22 mouse cellular contexts compared by ENCODE assay signal in genomic region chr9:117452816-117453215, GRCm38 (mm10).
DNase-seq lines count a peak whose midpoint lies in the region; ATAC-seq and TF ChIP-seq lines count a peak whose summit lies in the region.
"Had no signal": no experiment of that assay in that cellular context is flagged by ENCODE, and none has a peak within 500 bp of the region (broad histone marks: within the 10 kb centered on the region; RNA-seq: fewer than 3 reads in every experiment).

No protein-coding gene starts in this region.

- H3K36me3 ChIP-seq in stomach, embryonic 14.5 days (ENCODE audit: control insufficient read depth, insufficient read depth, low read length) = no peaks in the 10 kb centered on the region
- H3K36me3 ChIP-seq in stomach, postnatal 0 days (ENCODE audit: control insufficient read depth, insufficient read depth, low read length) = no peaks in the 10 kb centered on the region
- H3K36me3 ChIP-seq: embryonic facial prominence, embryonic 10.5 days; forebrain, embryonic 15.5 days; hindbrain, embryonic 12.5 days; midbrain, embryonic 13.5 days had no signal

- H3K4me2 ChIP-seq in stomach, embryonic 14.5 days (replicated peaks; ENCODE audit: low read depth, low read length) = no peak overlapping the region
- H3K4me2 ChIP-seq in stomach, postnatal 0 days (replicated peaks; ENCODE audit: low read depth) = no peak overlapping the region
- H3K4me2 ChIP-seq: forebrain, embryonic 15.5 days; hindbrain, embryonic 12.5 days; liver, embryonic 11.5 days; midbrain, embryonic 13.5 days had no signal

- no peak for TF ChIP-seq EP300 in stomach, postnatal 0 days (optimal IDR thresholded peaks at IDR 0.05)

- no peaks in the 10 kb centered on the region for H3K4me1 ChIP-seq in stomach, embryonic 14.5 days (ENCODE audit: control insufficient read depth, insufficient read depth, low read length)
- H3K4me1 ChIP-seq in stomach, postnatal 0 days (replicated peaks; ENCODE audit: control insufficient read depth, insufficient read depth) = no peaks in the 10 kb centered on the region
- H3K4me1 ChIP-seq: forebrain, embryonic 15.5 days; hindbrain, embryonic 12.5 days; midbrain, embryonic 13.5 days had no signal

- H3K27me3 ChIP-seq in stomach, embryonic 14.5 days (ENCODE audit: control insufficient read depth, insufficient read depth, low read length) = no peaks in the 10 kb centered on the region
- no peaks in the 10 kb centered on the region for H3K27me3 ChIP-seq in stomach, postnatal 0 days (ENCODE audit: control insufficient read depth, insufficient read depth, low read length)
- H3K27me3 ChIP-seq: forebrain, embryonic 15.5 days; hindbrain, embryonic 12.5 days; midbrain, embryonic 13.5 days had no signal

- no peak; the same call in 1 of the 2 replicates for ATAC-seq in stomach, embryonic 14.5 days (ENCODE audit: insufficient number of reproducible peaks, insufficient read depth, low FRiP score, low read depth)
- no peak for ATAC-seq in stomach, postnatal 0 days (ENCODE audit: low FRiP score, low TSS enrichment)
- ATAC-seq: forebrain, embryonic 15.5 days; liver, postnatal 0 days; midbrain, embryonic 13.5 days had no signal

- no peaks in the 10 kb centered on the region for H3K9me3 ChIP-seq in stomach, embryonic 14.5 days (ENCODE audit: control insufficient read depth, low read depth, low read length)
- no peaks in the 10 kb centered on the region for H3K9me3 ChIP-seq in stomach, postnatal 0 days (ENCODE audit: control insufficient read depth, low read length)
- H3K9me3 ChIP-seq: embryonic facial prominence, embryonic 10.5 days; forebrain, embryonic 15.5 days; hindbrain, embryonic 12.5 days; midbrain, embryonic 13.5 days had no signal

- 78% methylated on average over 10 of the region's 10 CpGs for whole genome bisulfite sequencing in stomach, embryonic 14.5 days
- WGBS in stomach, postnatal 0 days = 68% methylated on average over 10 of the region's 10 CpGs

- peak; percentile 5 for DNase-seq in kidney, adult 18-20 months
- no peak for DNase-seq in kidney, adult 8-10 months
- DNase-seq in stomach, postnatal 0 days (ENCODE audit: low spot score) = no peak
- DNase-seq in retina, embryonic 14.5 days (ENCODE audit: low spot score) = peak; percentile 21
- DNase-seq in liver = no peak
- DNase-seq in spleen, postnatal 36 days (ENCODE audit: low spot score in 2 of 2) = no peak
- DNase-seq: adrenal gland, postnatal 36 days; cerebellum, adult 11 months; cerebellum, adult 9-11 months; gastrocnemius, postnatal 10 days; heart, adult 2 months; layer of hippocampus, adult 9-11 months; left cerebral cortex, postnatal 4 days; liver, postnatal 0 days; right cerebral cortex, postnatal 25 days had no signal

- peak overlapping the region; percentile 15; the same call in 1 of the 2 replicates for H3K27ac ChIP-seq in stomach, embryonic 14.5 days (ENCODE audit: low read length)
- no peak overlapping the region for H3K27ac ChIP-seq in stomach, postnatal 0 days (replicated peaks)
- H3K27ac ChIP-seq: embryonic facial prominence, embryonic 10.5 days; forebrain, embryonic 15.5 days; heart, adult 2 months; hindbrain, embryonic 12.5 days; left cerebral cortex, adult 2 months; midbrain, embryonic 13.5 days had no signal

- TF ChIP-seq CTCF in stomach, postnatal 0 days (IDR thresholded peaks at IDR 0.05; ENCODE audit: low read depth) = no peak

- no peak overlapping the region for H3K9ac ChIP-seq in stomach, embryonic 14.5 days (replicated peaks; ENCODE audit: low read depth, low read length)
- H3K9ac ChIP-seq in stomach, postnatal 0 days (ENCODE audit: low read length) = no peak overlapping the region
- H3K9ac ChIP-seq: forebrain, embryonic 15.5 days; hindbrain, embryonic 12.5 days; liver, postnatal 0 days; midbrain, embryonic 13.5 days had no signal

- no peak overlapping the region for H3K4me3 ChIP-seq in stomach, embryonic 14.5 days (ENCODE audit: low read depth, low read length)
- no peak overlapping the region for H3K4me3 ChIP-seq in stomach, postnatal 0 days (ENCODE audit: low read depth, low read length)
- H3K4me3 ChIP-seq: embryonic facial prominence, embryonic 10.5 days; forebrain, embryonic 15.5 days; heart, adult 2 months; hindbrain, embryonic 12.5 days; left cerebral cortex, adult 2 months; midbrain, embryonic 13.5 days had no signal

Comparison
In these comparisons a context has a peak if more than half of its experiments do, and no peak if none do; other contexts are left out.
1. DNase-seq: peak in kidney, adult 18-20 months (single experiment) and retina, embryonic 14.5 days (single experiment); none in kidney, adult 8-10 months (0 of 2), stomach, postnatal 0 days (single experiment), liver (single experiment) and spleen, postnatal 36 days (0 of 2).